Mouse (Mus musculus) kidney, adult 9 months (tissue): ENCODE measurements at regions not wholly inside any gene's neighbourhood (a gene's known extent, or its start where the extent isn't known, plus 50 kb on each side); places are given as distances from the start of the nearest gene placed in this dataset.
A peak's percentile ranks its signal among the peaks of the same experiment; 100 is the strongest.

Experiments used
- DNase-seq: peaks from one replicate; pipeline ENCODE4 v3.0.0; 2022

- DNase-seq: no peak
Observed at GRCm38 (mm10) chr13:36807961-36808360, 73.0 kb upstream of the Nrn1 start.

DNA sequence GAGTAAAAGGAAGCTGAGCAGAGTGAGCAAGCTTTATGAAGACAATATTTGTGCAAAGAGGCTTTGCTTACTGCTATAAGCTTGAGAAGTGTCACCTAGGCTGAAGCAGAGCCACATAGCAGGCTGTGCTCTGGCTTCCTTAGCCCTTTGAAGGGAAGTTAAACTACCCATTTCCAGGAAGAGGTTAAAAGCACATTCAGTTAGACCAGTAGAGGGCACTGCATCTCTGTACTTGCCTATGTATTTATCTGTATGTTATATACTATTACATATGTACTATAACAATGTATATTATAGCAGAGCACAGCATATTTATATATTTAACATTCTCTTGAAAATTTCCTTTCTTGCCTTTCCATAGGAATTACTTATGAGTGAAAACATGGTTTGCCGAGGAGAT, 54.4 kb upstream of the Nrn1 start:
- peak; percentile 6 for DNase-seq
